In the genomic region with DNA sequence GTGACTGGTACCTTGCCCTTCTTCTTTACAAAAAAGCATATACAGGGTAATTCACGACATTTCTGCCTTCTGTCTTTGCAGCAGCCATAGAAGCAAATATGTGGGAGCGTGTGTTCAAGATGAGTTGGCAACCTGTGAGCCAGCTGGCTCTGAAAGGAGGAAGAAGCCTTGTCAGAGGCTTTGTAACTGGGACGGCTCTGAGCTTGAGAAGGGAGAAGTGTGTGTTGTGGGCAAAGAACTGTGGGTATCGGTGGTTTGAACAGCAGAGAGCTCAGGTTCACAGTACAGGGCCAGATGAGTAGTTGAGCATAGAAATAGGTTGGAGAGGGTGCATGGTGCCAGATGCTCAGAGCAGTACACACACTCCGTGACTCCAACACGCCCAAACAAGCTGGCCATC, we compare ENCODE assay signal across 15 mouse cellular contexts. TPM values are rescaled to one million over a fixed set of nuclear protein-coding genes. Genes with fewer than 3 reads are reported as not detected.
DNase-seq lines count a peak whose midpoint lies in the region; ATAC-seq lines count a peak whose summit lies in the region.
"Had no signal": no experiment of that assay in that cellular context is flagged by ENCODE, and none has a peak within 500 bp of the region (broad histone marks: within the 10 kb centered on the region; RNA-seq: fewer than 3 reads in every experiment).

No protein-coding gene starts in this region.

- no peak overlapping the region for H3K4me3 ChIP-seq in embryonic facial prominence, embryonic 15.5 days (replicated peaks)
- H3K4me3 ChIP-seq: erythroblast, embryonic 14.5 days; heart, embryonic 12.5 days; neural tube, embryonic 12.5 days had no signal

- 66% methylated on average over 6 of the region's 6 CpGs for WGBS in embryonic facial prominence, embryonic 15.5 days

- peak; percentile 34 to 35 for DNase-seq in frontal cortex, postnatal 14 days (ENCODE audit: low spot score in 2 of 2)
- no peak for DNase-seq in frontal cortex, postnatal 25 days (ENCODE audit: low spot score in 2 of 2)
- DNase-seq in right cerebral cortex, adult 18-20 months, result peak; percentile 82
- no peak for DNase-seq in right cerebral cortex, postnatal 14 days
- DNase-seq in thymus, postnatal 25 days, result peak; percentile 32
- no peak for DNase-seq in lung, postnatal 25 days (ENCODE audit: low spot score)
- no peak for DNase-seq in lung, postnatal 36 days
- DNase-seq: kidney, postnatal 36 days had no signal

- no peak overlapping the region for H3K4me2 ChIP-seq in embryonic facial prominence, embryonic 15.5 days (replicated peaks)
- H3K4me2 ChIP-seq: heart, embryonic 12.5 days; liver, embryonic 11.5 days; neural tube, embryonic 12.5 days had no signal

- no peaks in the 10 kb centered on the region for H3K9me3 ChIP-seq in embryonic facial prominence, embryonic 15.5 days (replicated peaks)
- H3K9me3 ChIP-seq: heart, embryonic 12.5 days; neural tube, embryonic 12.5 days had no signal

- H3K27ac ChIP-seq in embryonic facial prominence, embryonic 15.5 days (replicated peaks), result no peak overlapping the region
- H3K27ac ChIP-seq: neural tube, embryonic 12.5 days; stomach, postnatal 0 days had no signal

- H3K4me1 ChIP-seq in embryonic facial prominence, embryonic 15.5 days, result peaks cover 8% of the 10 kb centered on the region

- peak; percentile 15; the same call in 1 of the 2 replicates for ATAC-seq in embryonic facial prominence, embryonic 15.5 days (ENCODE audit: insufficient number of reproducible peaks, low FRiP score, low TSS enrichment, low read depth)
- ATAC-seq: activated CD4-positive, CD25-positive, alpha-beta regulatory T cell, adult 4 months had no signal

- no peaks in the 10 kb centered on the region for H3K27me3 ChIP-seq in embryonic facial prominence, embryonic 15.5 days
- H3K27me3 ChIP-seq: heart, embryonic 12.5 days had no signal

- H3K9ac ChIP-seq in embryonic facial prominence, embryonic 15.5 days, result no peak overlapping the region
- H3K9ac ChIP-seq: heart, embryonic 12.5 days; neural tube, embryonic 12.5 days had no signal

- no peaks in the 10 kb centered on the region for H3K36me3 ChIP-seq in embryonic facial prominence, embryonic 15.5 days
- H3K36me3 ChIP-seq: heart, embryonic 12.5 days; neural tube, embryonic 12.5 days had no signal

RNA-seq across cellular contexts. Expression of a gene that starts 16.9 kb away (rescaled TPM):
- 1.1 and 1.5 TPM in 2 replicates for polyA plus RNA-seq in embryonic facial prominence, embryonic 15.5 days (2015; fragmentation: Nextera tagmentation; extraction: Ambion mirVana)
- polyA plus RNA-seq: activated CD4-positive, CD25-positive, alpha-beta regulatory T cell, adult 4 months had no signal

RNA-seq across cellular contexts. Expression of a gene that starts 17.0 kb away (rescaled TPM):
- 0.18 TPM in 1 of 2 replicates, not detected in the other for polyA plus RNA-seq in embryonic facial prominence, embryonic 15.5 days (2015; fragmentation: Nextera tagmentation; extraction: Ambion mirVana)
- polyA plus RNA-seq: activated CD4-positive, CD25-positive, alpha-beta regulatory T cell, adult 4 months; erythroblast, embryonic 14.5 days; heart, embryonic 12.5 days; liver, embryonic 11.5 days; neural tube, embryonic 12.5 days; stomach, postnatal 0 days had no signal

RNA-seq across cellular contexts. Expression of a gene that starts 22.1 kb away (rescaled TPM):
- 46.1 and 47.9 TPM in 2 replicates for polyA plus RNA-seq in embryonic facial prominence, embryonic 15.5 days (2015; fragmentation: Nextera tagmentation; extraction: Ambion mirVana)

RNA-seq across cellular contexts. Expression of a gene that starts 26.7 kb away (rescaled TPM):
- polyA plus RNA-seq in embryonic facial prominence, embryonic 15.5 days (2015; fragmentation: Nextera tagmentation; extraction: Ambion mirVana), result not detected in 2 replicates
- polyA plus RNA-seq: activated CD4-positive, CD25-positive, alpha-beta regulatory T cell, adult 4 months; erythroblast, embryonic 14.5 days; heart, embryonic 12.5 days; liver, embryonic 11.5 days; neural tube, embryonic 12.5 days; stomach, postnatal 0 days had no signal

RNA-seq across cellular contexts. Expression of a gene that starts 39.9 kb away (rescaled TPM):
- 3.4 and 3.7 TPM in 2 replicates for polyA plus RNA-seq in embryonic facial prominence, embryonic 15.5 days (2015; fragmentation: Nextera tagmentation; extraction: Ambion mirVana)
- polyA plus RNA-seq: erythroblast, embryonic 14.5 days had no signal

Comparison
In these comparisons a context has a peak if more than half of its experiments do, and no peak if none do; other contexts are left out.
1. DNase-seq: peak in frontal cortex, postnatal 14 days (2 of 2), right cerebral cortex, adult 18-20 months (single experiment) and thymus, postnatal 25 days (single experiment); none in frontal cortex, postnatal 25 days (0 of 2), right cerebral cortex, postnatal 14 days (single experiment), lung, postnatal 25 days (single experiment) and lung, postnatal 36 days (single experiment).